Mouse (Mus musculus) activated CD4-positive, CD25-positive, alpha-beta regulatory T cell, adult 4 months (primary cell): ENCODE results near the gene Cpne7. TPM values are rescaled to one million over a fixed set of nuclear protein-coding genes. Genes with fewer than 3 reads are reported as not detected.
"Not testable (repeated sequence)": the region's sequence is repeated elsewhere in the genome, so short reads cannot be mapped to it uniquely, and the experiment has no call there.

ENCODE experiments used
- ATAC-seq: one replicate; pipeline ENCODE4 v1.8.0; 2017
- polyA plus RNA-seq, 2 experiments: library from polyadenylated mRNA; unstranded; fragments of 100-300 nt; shearing (Covaris generic); gene quantifications; one replicate each; pipeline ENCODE4 v1.2.1; 2017

Gene Cpne7
- 1 to 10 TPM in 1 of 2 experiments, under 1 TPM in 1; 0.65 to 2.2 TPM for polyA plus RNA-seq

- no peak for ATAC-seq
Observed at GRCm38 (mm10) chr8:123117127-123117731, at the start of gene Cpne7. TSS of gene Cpne7 (plus strand) at chr8:123117374.

GRCm38 (mm10) chr8:123071176-123071575, 46.0 kb upstream of the Cpne7 start:
- ATAC-seq: no peak

GRCm38 (mm10) chr8:123077213-123077612, 40.0 kb upstream of the Cpne7 start:
- no peak for ATAC-seq

- no peak for ATAC-seq
Observed at GRCm38 (mm10) chr8:123082993-123083392, 34.2 kb upstream of the Cpne7 start.

GRCm38 (mm10) chr8:123083610-123084009, 33.6 kb upstream of the Cpne7 start:
- ATAC-seq: no peak

GRCm38 (mm10) chr8:123087289-123087688, 29.9 kb upstream of the Cpne7 start:
- no peak for ATAC-seq

- no peak for ATAC-seq
Observed at GRCm38 (mm10) chr8:123097216-123097615, 20.0 kb upstream of the Cpne7 start.

- ATAC-seq: no peak
Observed at GRCm38 (mm10) chr8:123097786-123098584, 19.2 kb upstream of the Cpne7 start.

GRCm38 (mm10) chr8:123100288-123100687, 16.9 kb upstream of the Cpne7 start:
- no peak for ATAC-seq

GRCm38 (mm10) chr8:123101244-123101643, 15.9 kb upstream of the Cpne7 start:
- ATAC-seq: no peak

- ATAC-seq: peak; percentile 69
Observed at GRCm38 (mm10) chr8:123101735-123102685, 15.2 kb upstream of the Cpne7 start, which contains the start of gene Rpl13. TSS of gene Rpl13 (plus strand) at chr8:123102350.

- not testable (repeated sequence) for ATAC-seq
Observed at GRCm38 (mm10) chr8:123102855-123103254, 14.3 kb upstream of the Cpne7 start.

GRCm38 (mm10) chr8:123103285-123103684, 13.9 kb upstream of the Cpne7 start:
- ATAC-seq: no peak

GRCm38 (mm10) chr8:123104046-123104767, 13.0 kb upstream of the Cpne7 start:
- no peak for ATAC-seq

GRCm38 (mm10) chr8:123105553-123106326, 11.4 kb upstream of the Cpne7 start:
- no peak for ATAC-seq

GRCm38 (mm10) chr8:123106531-123106930, 10.6 kb upstream of the Cpne7 start:
- ATAC-seq: no peak

- ATAC-seq: no peak
Observed at GRCm38 (mm10) chr8:123108010-123108409, 9.2 kb upstream of the Cpne7 start.

GRCm38 (mm10) chr8:123108953-123109352, 8.2 kb upstream of the Cpne7 start:
- no peak for ATAC-seq

- peak; percentile 67 for ATAC-seq
Observed at GRCm38 (mm10) chr8:123110649-123111048, 6.5 kb upstream of the Cpne7 start.

- ATAC-seq: no peak
Observed at GRCm38 (mm10) chr8:123112892-123113291, 4.3 kb upstream of the Cpne7 start.

GRCm38 (mm10) chr8:123113908-123114469, 3.2 kb upstream of the Cpne7 start:
- ATAC-seq: peak; percentile 59
